Mouse (Mus musculus): ENCODE results near the gene Lipa. TPM values are rescaled to one million over a fixed set of nuclear protein-coding genes. Genes with fewer than 3 reads are reported as not detected.
A peak's percentile ranks its signal among the peaks of the same experiment; 100 is the strongest.

Gene Lipa
- polyA plus RNA-seq, 2 experiments: 22.7 to 40.4 TPM

DNA sequence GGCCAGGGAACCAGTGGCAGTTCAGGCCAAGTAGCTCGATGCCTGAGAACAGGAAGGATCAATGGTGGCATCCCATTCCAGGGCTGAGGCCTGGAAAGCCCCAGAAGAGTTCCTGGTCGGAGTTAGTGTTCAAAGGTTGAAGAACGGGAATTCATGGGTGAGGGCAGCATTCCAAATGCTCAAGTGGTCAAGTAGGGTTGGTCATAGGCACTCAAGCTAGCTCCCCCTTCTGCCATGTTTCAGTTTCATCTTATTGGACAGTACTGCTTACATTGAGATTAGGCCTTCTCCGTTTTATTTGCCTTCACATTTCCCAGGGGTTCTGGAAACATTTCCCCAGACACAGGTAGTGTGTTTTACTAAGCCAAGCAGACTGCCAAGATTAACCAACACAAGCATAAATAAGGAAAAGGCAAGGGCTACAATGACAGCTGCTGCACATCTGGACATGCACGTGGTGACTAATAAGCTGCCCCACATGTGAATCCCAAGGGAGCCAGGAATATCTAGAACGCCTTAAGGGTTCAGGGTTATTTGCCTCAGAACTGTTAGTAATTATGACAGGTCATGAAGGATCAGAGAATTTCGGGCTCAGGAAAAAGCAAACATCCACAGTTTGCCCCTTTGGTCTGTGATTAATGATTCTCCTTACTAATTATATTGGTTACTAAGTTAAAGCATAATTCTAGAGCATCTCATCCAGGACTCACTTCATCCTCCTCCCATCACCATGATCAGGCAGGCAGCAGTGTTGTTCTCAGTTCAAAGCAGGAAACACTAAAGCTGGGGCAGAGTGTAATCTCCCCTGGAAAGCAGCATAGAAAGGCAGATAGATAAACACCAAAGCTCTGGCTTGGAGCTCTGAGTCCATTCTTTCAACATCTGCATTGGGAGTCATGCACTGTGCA lies 42.0 kb upstream of the Lipa start:
- 62% methylated on average over 7 of the region's 7 CpGs for WGBS (ENCODE audit: insufficient replicate concordance)
- H3K4me3 ChIP-seq (ENCODE audit: insufficient read depth in 1 of 2, low read depth in 2 of 2, low read length in 2 of 2): no peak overlapping the region
- no peak for DNase-seq (ENCODE audit: low read depth in 3 of 3, low spot score in 3 of 3)
- no peak overlapping the region for H3K4me2 ChIP-seq (ENCODE audit: low read depth)
- no peaks in the 10 kb centered on the region for H3K9me3 ChIP-seq (ENCODE audit: control insufficient read depth, low read length)
- no peaks in the 10 kb centered on the region for H3K4me1 ChIP-seq (replicated peaks; ENCODE audit: control insufficient read depth in 2 of 2, insufficient read depth in 2 of 2, low read length in 1 of 2)
- H3K36me3 ChIP-seq (replicated peaks; ENCODE audit: control insufficient read depth, insufficient read depth, low read depth): no peaks in the 10 kb centered on the region; the same call in 1 of the 2 replicates
- no peak for ATAC-seq (ENCODE audit: insufficient read depth)
- no peak for TF ChIP-seq CTCF (IDR thresholded peaks at IDR 0.05; ENCODE audit: low read depth)
- no peak for TF ChIP-seq EP300 (IDR thresholded peaks at IDR 0.05; ENCODE audit: low read depth)
- H3K9ac ChIP-seq (replicated peaks): no peak overlapping the region
- H3K27me3 ChIP-seq (ENCODE audit: control insufficient read depth, insufficient read depth, low read length): no peaks in the 10 kb centered on the region
- no peak overlapping the region for H3K27ac ChIP-seq

GRCm38 (mm10) chr19:34566178-34566784 lies 39.0 kb upstream of the Lipa start:
- peaks cover 0 to 4% of the 10 kb centered on the region in 2 experiments; a peak in 2 of 4 replicates for H3K4me1 ChIP-seq (replicated peaks; ENCODE audit: control insufficient read depth in 2 of 2, insufficient read depth in 2 of 2, low read length in 1 of 2)
- no peaks in the 10 kb centered on the region for H3K27me3 ChIP-seq (ENCODE audit: control insufficient read depth, insufficient read depth, low read length)
- no peak for ATAC-seq (ENCODE audit: insufficient read depth)
- TF ChIP-seq EP300 (IDR thresholded peaks at IDR 0.05; ENCODE audit: low read depth) (no peak), CTCF (IDR thresholded peaks at IDR 0.05; ENCODE audit: low read depth) (no peak)
- H3K4me3 ChIP-seq (ENCODE audit: insufficient read depth in 1 of 2, low read depth in 2 of 2, low read length in 2 of 2): no peak overlapping the region
- H3K27ac ChIP-seq: no peak overlapping the region
- H3K36me3 ChIP-seq (replicated peaks; ENCODE audit: control insufficient read depth, insufficient read depth, low read depth): no peaks in the 10 kb centered on the region
- no peak for DNase-seq (ENCODE audit: low read depth in 3 of 3, low spot score in 3 of 3)
- WGBS (ENCODE audit: insufficient replicate concordance): 45% methylated on average over 1 of the region's 1 CpGs
- H3K4me2 ChIP-seq (ENCODE audit: low read depth): no peak overlapping the region
- no peaks in the 10 kb centered on the region for H3K9me3 ChIP-seq (ENCODE audit: control insufficient read depth, low read length)
- H3K9ac ChIP-seq (replicated peaks): no peak overlapping the region

- no peak overlapping the region for H3K27ac ChIP-seq
- peaks cover 0 to 4% of the 10 kb centered on the region in 2 experiments; a peak in 2 of 4 replicates for H3K4me1 ChIP-seq (replicated peaks; ENCODE audit: control insufficient read depth in 2 of 2, insufficient read depth in 2 of 2, low read length in 1 of 2)
- H3K9ac ChIP-seq (replicated peaks): no peak overlapping the region
- H3K27me3 ChIP-seq (ENCODE audit: control insufficient read depth, insufficient read depth, low read length): no peaks in the 10 kb centered on the region
- DNase-seq (ENCODE audit: low read depth in 3 of 3, low spot score in 3 of 3): no peak
- ATAC-seq (ENCODE audit: insufficient read depth): peak; percentile 15; the same call in 1 of the 2 replicates
- H3K36me3 ChIP-seq (replicated peaks; ENCODE audit: control insufficient read depth, insufficient read depth, low read depth): no peaks in the 10 kb centered on the region
- H3K4me2 ChIP-seq (ENCODE audit: low read depth): no peak overlapping the region
- H3K4me3 ChIP-seq (ENCODE audit: insufficient read depth in 1 of 2, low read depth in 2 of 2, low read length in 2 of 2): no peak overlapping the region
- TF ChIP-seq EP300 (IDR thresholded peaks at IDR 0.05; ENCODE audit: low read depth): no peak
- TF ChIP-seq CTCF (IDR thresholded peaks at IDR 0.05; ENCODE audit: low read depth): no peak
- no peaks in the 10 kb centered on the region for H3K9me3 ChIP-seq (ENCODE audit: control insufficient read depth, low read length)
Measured at GRCm38 (mm10) chr19:34562556-34562955, 35.3 kb upstream of the Lipa start.

GRCm38 (mm10) chr19:34556621-34557020 lies 29.3 kb upstream of the Lipa start:
- DNase-seq (ENCODE audit: low read depth in 3 of 3, low spot score in 3 of 3): no peak
- ATAC-seq (ENCODE audit: insufficient read depth): no peak
- Histone ChIP-seq H3K4me2 (ENCODE audit: low read depth) (no peak overlapping the region), H3K4me1 (replicated peaks; ENCODE audit: control insufficient read depth in 2 of 2, insufficient read depth in 2 of 2, low read length in 1 of 2) (peaks cover 0 to 4% of the 10 kb centered on the region in 2 experiments; a peak in 2 of 4 replicates), H3K27ac (no peak overlapping the region), H3K9ac (replicated peaks) (no peak overlapping the region), H3K9me3 (ENCODE audit: control insufficient read depth, low read length) (no peaks in the 10 kb centered on the region), H3K4me3 (ENCODE audit: insufficient read depth in 1 of 2, low read depth in 2 of 2, low read length in 2 of 2) (no peak overlapping the region), H3K27me3 (ENCODE audit: control insufficient read depth, insufficient read depth, low read length) (no peaks in the 10 kb centered on the region), H3K36me3 (replicated peaks; ENCODE audit: control insufficient read depth, insufficient read depth, low read depth) (no peaks in the 10 kb centered on the region)
- 62% methylated on average over 3 of the region's 3 CpGs for WGBS (ENCODE audit: insufficient replicate concordance)
- no peak for TF ChIP-seq CTCF (IDR thresholded peaks at IDR 0.05; ENCODE audit: low read depth)
- TF ChIP-seq EP300 (IDR thresholded peaks at IDR 0.05; ENCODE audit: low read depth): no peak

GRCm38 (mm10) chr19:34554061-34554460 lies 26.8 kb upstream of the Lipa start:
- DNase-seq (ENCODE audit: low read depth in 3 of 3, low spot score in 3 of 3): no peak
- no peak overlapping the region for H3K27ac ChIP-seq
- peaks cover 0 to 5% of the 10 kb centered on the region in 2 experiments; a peak in 2 of 4 replicates for H3K4me1 ChIP-seq (replicated peaks; ENCODE audit: control insufficient read depth in 2 of 2, insufficient read depth in 2 of 2, low read length in 1 of 2)
- H3K9ac ChIP-seq (replicated peaks): no peak overlapping the region
- H3K4me2 ChIP-seq (ENCODE audit: low read depth): no peak overlapping the region
- no peaks in the 10 kb centered on the region for H3K36me3 ChIP-seq (replicated peaks; ENCODE audit: control insufficient read depth, insufficient read depth, low read depth)
- no peaks in the 10 kb centered on the region for H3K27me3 ChIP-seq (ENCODE audit: control insufficient read depth, insufficient read depth, low read length)
- TF ChIP-seq EP300 (IDR thresholded peaks at IDR 0.05; ENCODE audit: low read depth) (no peak), CTCF (IDR thresholded peaks at IDR 0.05; ENCODE audit: low read depth) (no peak)
- H3K4me3 ChIP-seq (ENCODE audit: insufficient read depth in 1 of 2, low read depth in 2 of 2, low read length in 2 of 2): no peak overlapping the region
- no peaks in the 10 kb centered on the region for H3K9me3 ChIP-seq (ENCODE audit: control insufficient read depth, low read length)
- no peak for ATAC-seq (ENCODE audit: insufficient read depth)

Measured in liver, embryonic 14.5 days (tissue).